Mouse (Mus musculus): ENCODE data around the gene Pjvk. TPM values are rescaled to one million over a fixed set of nuclear protein-coding genes. Genes with fewer than 3 reads are reported as not detected.
"Not testable (repeated sequence)": the region's sequence is repeated elsewhere in the genome, so short reads cannot be mapped to it uniquely, and the experiment has no call there.

Pjvk gene
- polyA plus RNA-seq, 1 experiment from 2014 or later, result 1.2 TPM

DNA sequence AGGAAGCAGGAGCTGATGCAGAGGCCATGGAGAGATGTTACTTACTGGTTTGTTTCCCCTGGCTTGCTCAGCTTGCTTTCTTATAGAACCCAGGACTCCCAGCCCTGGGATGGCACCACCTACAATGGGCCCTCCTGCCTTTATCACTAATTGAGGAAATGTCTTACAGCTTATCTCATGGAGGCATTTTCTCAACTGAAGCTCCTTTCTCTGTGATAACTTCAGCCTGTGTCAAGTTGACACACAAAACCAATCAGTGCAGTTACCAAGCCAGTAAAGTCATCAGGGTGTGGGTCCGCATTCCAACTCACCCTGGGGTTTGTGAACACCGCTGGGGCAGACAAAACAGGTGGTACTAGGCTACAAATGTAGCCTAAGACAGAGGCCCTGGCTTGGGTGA is 26.0 kb upstream of the Pjvk start:
- not testable (repeated sequence) for H3K4me2 ChIP-seq (replicated peaks; ENCODE audit: low read depth, low read length); H3K27ac ChIP-seq (ENCODE audit: low read depth, low read length); H3K9ac ChIP-seq (ENCODE audit: low read depth, low read length); H3K4me3 ChIP-seq (ENCODE audit: low read length); H3K27me3 ChIP-seq (ENCODE audit: control insufficient read depth, insufficient read depth, low read length); ATAC-seq (ENCODE audit: low FRiP score, low TSS enrichment); H3K4me1 ChIP-seq (ENCODE audit: control insufficient read depth, insufficient read depth, low read length)
- peaks cover 26% of the 10 kb centered on the region; the same call in 1 of the 2 replicates for H3K36me3 ChIP-seq (ENCODE audit: control insufficient read depth, insufficient read depth, low read length)
- WGBS, result 91% methylated on average over 2 of the region's 2 CpGs
- peaks cover 11% of the 10 kb centered on the region for H3K9me3 ChIP-seq (ENCODE audit: control insufficient read depth, low read length)

DNA sequence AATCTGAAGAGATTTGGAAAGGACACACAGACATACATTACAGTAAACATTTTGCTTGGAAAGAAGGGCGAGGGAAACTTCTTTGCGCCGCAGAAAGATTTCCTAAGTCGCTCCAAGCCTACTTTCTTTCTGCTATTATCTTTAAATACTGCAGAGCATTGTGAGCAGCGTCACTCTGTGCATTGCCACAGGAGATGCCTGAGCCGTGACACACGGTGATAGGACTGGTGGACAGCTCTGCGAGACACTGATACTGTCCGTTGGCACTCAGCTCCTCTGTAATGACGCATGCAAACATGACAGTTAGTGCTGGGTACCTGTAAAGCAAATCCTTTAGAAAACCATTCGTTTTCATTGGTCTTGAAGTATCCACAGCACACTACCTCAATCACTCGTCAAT is 18.0 kb upstream of the Pjvk start:
- WGBS, result 94% methylated on average over 12 of the region's 12 CpGs
- ATAC-seq (ENCODE audit: low FRiP score, low TSS enrichment), result no peak

DNA sequence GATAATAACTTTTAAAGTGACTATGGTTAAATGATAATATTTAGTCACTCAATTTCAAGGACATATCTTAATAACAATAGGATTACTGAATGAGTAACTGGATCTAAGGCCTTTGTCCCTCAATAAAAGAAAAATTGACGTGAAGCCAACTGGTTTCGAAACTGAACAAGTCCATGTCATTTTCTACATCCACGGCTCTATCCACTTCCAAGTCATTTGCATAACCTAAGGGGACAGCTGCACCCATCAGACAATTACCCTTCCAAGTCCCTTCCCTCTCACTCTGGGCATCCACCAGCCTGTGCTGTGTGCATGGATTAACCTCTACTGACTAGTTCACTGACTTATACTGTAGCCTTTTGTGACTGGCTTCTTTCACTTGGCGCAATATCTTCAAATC is 16.7 kb upstream of the Pjvk start:
- H3K27me3 ChIP-seq (ENCODE audit: control insufficient read depth, insufficient read depth, low read length), result no peaks in the 10 kb centered on the region
- no peak overlapping the region for H3K27ac ChIP-seq (ENCODE audit: low read depth, low read length)
- H3K4me1 ChIP-seq (ENCODE audit: control insufficient read depth, insufficient read depth, low read length), result no peaks in the 10 kb centered on the region
- H3K9me3 ChIP-seq (ENCODE audit: control insufficient read depth, low read length), result no peaks in the 10 kb centered on the region; the same call in 1 of the 2 replicates
- ATAC-seq (ENCODE audit: low FRiP score, low TSS enrichment), result no peak
- H3K4me3 ChIP-seq (ENCODE audit: low read length), result no peak overlapping the region
- H3K4me2 ChIP-seq (replicated peaks; ENCODE audit: low read depth, low read length), result no peak overlapping the region
- peaks cover 79% of the 10 kb centered on the region for H3K36me3 ChIP-seq (ENCODE audit: control insufficient read depth, insufficient read depth, low read length)
- 93% methylated on average over 4 of the region's 4 CpGs for WGBS
- no peak overlapping the region for H3K9ac ChIP-seq (ENCODE audit: low read depth, low read length)

More for the DNA sequence above, 18.0 kb upstream of the Pjvk start:
- Histone ChIP-seq H3K36me3 (ENCODE audit: control insufficient read depth, insufficient read depth, low read length) (peaks cover 71% of the 10 kb centered on the region), H3K4me2 (replicated peaks; ENCODE audit: low read depth, low read length) (no peak overlapping the region), H3K4me1 (ENCODE audit: control insufficient read depth, insufficient read depth, low read length) (no peaks in the 10 kb centered on the region), H3K27me3 (ENCODE audit: control insufficient read depth, insufficient read depth, low read length) (no peaks in the 10 kb centered on the region), H3K27ac (ENCODE audit: low read depth, low read length) (no peak overlapping the region), H3K4me3 (ENCODE audit: low read length) (no peak overlapping the region), H3K9me3 (ENCODE audit: control insufficient read depth, low read length) (peaks cover 6% of the 10 kb centered on the region), H3K9ac (ENCODE audit: low read depth, low read length) (no peak overlapping the region)

- H3K4me3 ChIP-seq (ENCODE audit: low read length), result no peak overlapping the region
- no peak overlapping the region for H3K27ac ChIP-seq (ENCODE audit: low read depth, low read length)
- H3K4me1 ChIP-seq (ENCODE audit: control insufficient read depth, insufficient read depth, low read length), result no peaks in the 10 kb centered on the region
- no peaks in the 10 kb centered on the region for H3K27me3 ChIP-seq (ENCODE audit: control insufficient read depth, insufficient read depth, low read length)
- H3K9ac ChIP-seq (ENCODE audit: low read depth, low read length), result no peak overlapping the region
- no peaks in the 10 kb centered on the region for H3K9me3 ChIP-seq (ENCODE audit: control insufficient read depth, low read length)
- H3K4me2 ChIP-seq (replicated peaks; ENCODE audit: low read depth, low read length), result no peak overlapping the region
- peaks cover 81% of the 10 kb centered on the region for H3K36me3 ChIP-seq (ENCODE audit: control insufficient read depth, insufficient read depth, low read length)
- no peak for ATAC-seq (ENCODE audit: low FRiP score, low TSS enrichment)
- 97% methylated on average over 2 of the region's 2 CpGs for WGBS
Measured at GRCm38 (mm10) chr2:76639637-76640036, 8.6 kb upstream of the Pjvk start.

DNA sequence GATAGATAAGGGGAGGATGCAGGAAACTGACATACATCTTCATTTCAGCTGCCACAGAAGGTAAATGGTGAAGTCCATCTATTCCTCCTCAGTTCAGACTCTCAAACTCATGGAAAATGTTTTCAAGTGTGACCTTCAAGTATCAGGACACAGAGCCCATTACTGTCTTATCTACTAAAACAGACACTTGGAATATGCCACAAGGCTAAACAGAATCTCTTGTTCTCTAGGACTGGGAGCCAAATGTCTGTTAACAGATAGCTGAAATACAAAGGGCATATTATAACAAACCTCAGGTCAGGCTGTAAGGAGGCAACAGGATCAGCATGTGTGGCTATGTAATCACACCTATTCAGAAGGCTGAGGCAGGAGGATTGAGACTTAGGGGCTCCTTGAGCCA is 4.5 kb upstream of the Pjvk start:
- ATAC-seq (ENCODE audit: low FRiP score, low TSS enrichment), result no peak
- peaks cover 13% of the 10 kb centered on the region for H3K4me1 ChIP-seq (ENCODE audit: control insufficient read depth, insufficient read depth, low read length)
- no peak overlapping the region for H3K9ac ChIP-seq (ENCODE audit: low read depth, low read length)
- H3K9me3 ChIP-seq (ENCODE audit: control insufficient read depth, low read length), result no peaks in the 10 kb centered on the region
- no peaks in the 10 kb centered on the region for H3K27me3 ChIP-seq (ENCODE audit: control insufficient read depth, insufficient read depth, low read length)
- H3K36me3 ChIP-seq (ENCODE audit: control insufficient read depth, insufficient read depth, low read length), result peaks cover 45% of the 10 kb centered on the region
- no peak overlapping the region for H3K4me3 ChIP-seq (ENCODE audit: low read length)
- H3K4me2 ChIP-seq (replicated peaks; ENCODE audit: low read depth, low read length), result no peak overlapping the region
- H3K27ac ChIP-seq (ENCODE audit: low read depth, low read length), result no peak overlapping the region

GRCm38 (mm10) chr2:76647441-76647869 is 821 bp upstream of the Pjvk start:
- H3K4me1 ChIP-seq (ENCODE audit: control insufficient read depth, insufficient read depth, low read length), result peaks cover 13% of the 10 kb centered on the region
- peak; percentile 64 for ATAC-seq (ENCODE audit: low FRiP score, low TSS enrichment)
- H3K9me3 ChIP-seq (ENCODE audit: control insufficient read depth, low read length), result no peaks in the 10 kb centered on the region
- peak overlapping the region; percentile 68 for H3K4me3 ChIP-seq (ENCODE audit: low read length)
- H3K27me3 ChIP-seq (ENCODE audit: control insufficient read depth, insufficient read depth, low read length), result no peaks in the 10 kb centered on the region
- peaks cover 10% of the 10 kb centered on the region; the same call in 1 of the 2 replicates for H3K36me3 ChIP-seq (ENCODE audit: control insufficient read depth, insufficient read depth, low read length)
- WGBS, result 1% methylated on average over 23 of the region's 32 CpGs
- peak overlapping the region; percentile 60 for H3K4me2 ChIP-seq (replicated peaks; ENCODE audit: low read depth, low read length)
- H3K9ac ChIP-seq (ENCODE audit: low read depth, low read length), result peak overlapping the region; percentile 77
- peak overlapping the region; percentile 84 for H3K27ac ChIP-seq (ENCODE audit: low read depth, low read length)

DNA sequence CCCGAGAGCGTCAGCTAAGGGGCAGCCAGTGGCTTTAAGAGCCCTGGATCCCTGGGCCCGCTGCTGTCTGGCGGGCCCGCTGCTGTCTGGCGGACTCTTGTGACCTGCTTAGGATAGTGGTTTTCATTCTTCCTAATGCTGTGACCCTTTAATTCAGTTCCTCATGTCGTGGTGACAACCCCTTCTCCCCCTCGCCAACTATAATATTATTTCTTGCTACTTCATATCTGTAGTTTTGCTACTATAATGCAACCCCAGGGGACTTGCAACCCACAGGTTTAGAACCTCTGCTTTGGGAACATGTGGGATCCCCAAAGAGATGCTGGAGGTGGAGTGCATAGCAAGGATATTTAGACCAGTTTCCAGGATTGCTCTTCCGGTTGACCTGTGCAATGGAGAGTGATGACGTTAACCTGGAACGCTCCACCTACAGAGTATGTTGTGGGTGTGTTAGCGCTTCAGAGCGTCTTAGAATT is 428 bp downstream of the Pjvk start:
- WGBS, result 33% methylated on average over 13 of the region's 13 CpGs
- Histone ChIP-seq H3K36me3 (ENCODE audit: control insufficient read depth, insufficient read depth, low read length) (no peaks in the 10 kb centered on the region; the same call in 1 of the 2 replicates), H3K9ac (ENCODE audit: low read depth, low read length) (peak overlapping the region; percentile 60), H3K4me1 (ENCODE audit: control insufficient read depth, insufficient read depth, low read length) (peaks cover 13% of the 10 kb centered on the region), H3K9me3 (ENCODE audit: control insufficient read depth, low read length) (no peaks in the 10 kb centered on the region), H3K4me3 (ENCODE audit: low read length) (peak overlapping the region; percentile 68), H3K27me3 (ENCODE audit: control insufficient read depth, insufficient read depth, low read length) (no peaks in the 10 kb centered on the region), H3K27ac (ENCODE audit: low read depth, low read length) (peak overlapping the region; percentile 84), H3K4me2 (replicated peaks; ENCODE audit: low read depth, low read length) (peak overlapping the region; percentile 49)
- ATAC-seq (ENCODE audit: low FRiP score, low TSS enrichment), result peak; percentile 39

DNA sequence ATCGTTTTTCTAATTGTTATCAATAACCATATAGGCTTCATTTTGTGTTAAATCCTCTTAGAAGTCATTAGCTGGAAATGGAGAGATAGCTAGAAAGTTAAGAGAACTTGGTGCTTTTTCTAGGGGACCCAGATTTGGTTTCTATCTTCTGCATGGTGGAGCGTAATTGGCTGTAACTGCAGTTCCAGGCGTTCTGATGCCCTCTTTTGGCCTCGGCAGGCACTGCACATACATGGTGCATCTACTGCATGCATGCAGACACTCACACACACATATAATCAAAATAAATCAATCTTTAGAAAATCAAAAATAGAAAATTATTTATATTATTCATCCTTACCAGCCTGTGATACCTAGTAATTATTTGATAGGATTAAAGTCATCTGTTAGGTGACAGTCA is 4.8 kb downstream of the Pjvk start:
- WGBS, result 95% methylated on average over 4 of the region's 4 CpGs
- Histone ChIP-seq H3K4me1 (ENCODE audit: control insufficient read depth, insufficient read depth, low read length) (no peaks in the 10 kb centered on the region), H3K36me3 (ENCODE audit: control insufficient read depth, insufficient read depth, low read length) (no peaks in the 10 kb centered on the region), H3K9me3 (ENCODE audit: control insufficient read depth, low read length) (no peaks in the 10 kb centered on the region), H3K4me2 (replicated peaks; ENCODE audit: low read depth, low read length) (no peak overlapping the region), H3K9ac (ENCODE audit: low read depth, low read length) (no peak overlapping the region), H3K4me3 (ENCODE audit: low read length) (no peak overlapping the region), H3K27ac (ENCODE audit: low read depth, low read length) (no peak overlapping the region), H3K27me3 (ENCODE audit: control insufficient read depth, insufficient read depth, low read length) (no peaks in the 10 kb centered on the region)
- no peak for ATAC-seq (ENCODE audit: low FRiP score, low TSS enrichment)

DNA sequence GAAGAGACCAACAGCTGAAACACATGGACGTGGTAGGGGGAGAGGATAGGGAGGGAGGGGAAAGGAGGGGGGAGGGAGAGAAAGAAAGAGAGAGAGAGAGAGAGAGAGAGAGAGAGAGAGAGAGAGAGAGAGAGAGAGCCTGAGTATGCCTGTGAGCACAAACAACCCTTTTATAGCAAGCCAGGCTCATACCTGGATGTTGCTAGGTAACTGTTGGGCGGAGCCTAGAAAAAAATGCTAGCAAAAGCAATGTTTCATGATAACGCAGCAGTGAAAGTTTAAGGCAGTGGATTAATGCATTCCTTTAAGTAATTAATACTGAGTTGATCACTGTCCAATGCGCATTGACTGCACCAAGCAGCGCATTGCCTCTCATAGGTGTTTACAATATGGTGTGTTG is 6.4 kb downstream of the Pjvk start:
- WGBS, result 73% methylated on average over 5 of the region's 5 CpGs
- ATAC-seq (ENCODE audit: low FRiP score, low TSS enrichment), result no peak

More for the DNA sequence above, 6.4 kb downstream of the Pjvk start:
- Histone ChIP-seq H3K36me3 (ENCODE audit: control insufficient read depth, insufficient read depth, low read length) (no peaks in the 10 kb centered on the region), H3K4me3 (ENCODE audit: low read length) (no peak overlapping the region), H3K9ac (ENCODE audit: low read depth, low read length) (no peak overlapping the region), H3K27me3 (ENCODE audit: control insufficient read depth, insufficient read depth, low read length) (no peaks in the 10 kb centered on the region), H3K4me2 (replicated peaks; ENCODE audit: low read depth, low read length) (no peak overlapping the region), H3K9me3 (ENCODE audit: control insufficient read depth, low read length) (no peaks in the 10 kb centered on the region), H3K4me1 (ENCODE audit: control insufficient read depth, insufficient read depth, low read length) (no peaks in the 10 kb centered on the region), H3K27ac (ENCODE audit: low read depth, low read length) (no peak overlapping the region)

Measured in kidney, embryonic 14.5 days (tissue).